Mouse (Mus musculus) 416B (cell line): Measurements from ENCODE around the gene Scn10a.

Source experiments
- DNase-seq: peaks from one replicate; pipeline ENCODE4 v3.0.0; 2011; ENCODE audit warnings: low read depth

Gene Scn10a

DNA sequence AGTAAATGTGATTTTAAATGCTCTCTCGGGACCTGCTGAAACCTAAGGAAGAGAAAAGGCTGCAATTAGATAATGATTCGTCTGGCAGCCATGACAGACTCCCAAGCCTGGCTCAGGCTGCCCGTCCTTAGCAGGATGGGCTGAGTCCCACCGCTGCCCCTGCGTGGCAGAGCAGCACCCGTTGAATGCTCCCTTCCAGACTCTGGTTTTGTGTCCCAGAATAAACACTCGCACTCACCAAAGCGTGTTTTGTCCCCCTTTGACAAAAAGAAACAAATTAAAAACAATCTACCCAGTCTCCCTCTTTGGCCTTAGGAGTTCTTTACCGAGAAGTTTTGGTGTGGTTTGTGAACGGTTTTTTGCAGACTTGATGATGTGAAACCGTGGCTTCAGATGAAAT lies at the start of gene Scn10a:
Gene Scn10a (minus strand): TSS at position 101 of the 400 bp plus-strand sequence.
- DNase-seq: no peak

DNA sequence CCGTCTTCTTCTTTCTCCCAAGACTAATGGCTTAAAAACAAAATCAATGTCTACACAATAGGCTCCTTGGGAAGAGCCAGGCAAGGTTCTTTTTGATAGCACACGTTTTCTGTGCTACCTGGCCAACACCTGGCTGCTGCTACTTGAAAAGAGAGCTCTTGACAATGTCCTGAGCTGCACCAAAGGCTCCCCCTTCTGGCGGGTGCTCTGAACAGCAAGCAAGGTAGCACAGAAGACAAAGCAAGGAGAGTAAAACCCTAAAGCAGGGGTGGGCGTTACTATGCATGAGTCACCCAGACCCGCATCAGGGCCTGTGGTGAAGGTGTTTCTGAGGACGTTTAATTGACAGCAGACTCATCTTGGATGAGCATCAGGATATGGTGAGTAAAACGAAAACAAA lies 49.5 kb upstream of the Scn10a start:
- peak; percentile 49 for DNase-seq

DNA sequence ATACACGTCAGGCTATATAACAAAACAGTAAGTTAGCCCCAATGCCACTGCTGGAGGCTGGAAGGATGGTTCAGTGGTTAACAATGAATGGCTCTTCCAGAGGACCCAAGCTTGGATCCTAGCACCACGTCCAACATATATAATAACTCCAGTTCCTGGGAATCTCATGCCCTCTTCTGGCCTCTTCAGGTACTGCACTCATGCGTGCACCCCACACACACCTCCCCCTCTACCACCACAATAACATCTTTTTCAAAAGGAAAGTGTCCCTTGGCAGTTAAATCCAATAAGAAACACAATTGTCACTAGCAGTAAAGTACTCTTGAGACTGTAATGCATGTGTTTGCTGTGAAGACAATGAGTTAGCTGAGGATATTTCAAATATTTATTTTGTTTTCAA lies 41.1 kb upstream of the Scn10a start:
- no peak for DNase-seq

DNA sequence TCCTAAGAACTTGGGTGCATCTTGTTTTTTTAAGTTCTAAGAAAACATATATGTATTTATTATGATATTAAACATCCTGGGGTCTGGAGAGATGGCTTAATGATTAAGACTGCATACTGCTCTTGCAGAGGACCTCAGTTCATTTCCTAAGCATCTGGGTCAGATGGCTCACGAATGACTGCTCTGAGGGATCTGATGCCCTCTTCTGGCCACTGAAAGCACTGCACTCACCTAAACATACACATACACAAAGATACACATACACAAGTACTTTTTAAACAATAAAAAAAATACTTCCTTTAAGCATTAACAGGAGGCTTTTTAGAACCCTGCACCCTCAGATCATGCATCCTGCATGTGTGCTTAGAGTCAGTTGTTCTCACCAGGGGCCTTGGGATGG lies 40.3 kb upstream of the Scn10a start:
- DNase-seq: no peak

DNA sequence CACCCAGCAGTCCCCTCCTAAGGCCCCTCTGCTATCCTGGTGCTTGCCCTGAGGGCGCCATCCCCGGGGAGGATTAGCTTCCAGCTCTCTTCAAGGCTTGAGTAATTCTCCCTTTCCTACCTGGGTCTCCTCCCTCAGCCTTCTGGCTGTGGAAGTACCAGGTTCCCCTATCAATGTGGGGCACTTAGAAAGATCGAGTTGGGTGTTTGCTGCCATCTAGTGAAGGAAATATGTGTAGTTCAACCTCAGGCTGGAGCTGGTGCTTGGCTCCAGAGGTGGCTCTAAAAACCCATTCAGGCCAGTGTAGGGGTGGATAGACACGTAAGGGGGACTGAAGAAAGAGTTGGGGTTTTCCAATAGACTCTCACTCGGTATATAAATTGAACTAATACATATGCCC lies 32.4 kb upstream of the Scn10a start:
- peak; percentile 62 for DNase-seq

DNA sequence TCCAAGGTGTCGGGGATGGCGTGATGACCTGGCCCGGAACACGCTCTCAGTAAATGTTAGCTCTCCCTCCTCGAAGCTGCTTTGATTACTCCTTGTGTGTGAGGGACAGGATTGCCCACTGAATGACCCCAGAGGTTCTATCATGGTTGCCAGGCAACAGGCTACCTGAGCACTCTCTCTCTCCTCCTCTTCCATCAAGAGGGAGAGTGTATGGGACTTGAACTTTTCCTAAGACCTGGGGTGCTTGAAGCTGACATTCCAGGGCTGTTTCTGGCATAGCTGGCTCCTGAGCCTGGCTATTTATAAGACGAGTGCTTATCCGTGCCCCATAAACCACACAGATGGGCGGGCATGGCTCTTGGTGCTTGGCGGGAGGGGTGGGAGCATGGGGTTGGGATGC lies 30.0 kb upstream of the Scn10a start:
- no peak for DNase-seq

DNA sequence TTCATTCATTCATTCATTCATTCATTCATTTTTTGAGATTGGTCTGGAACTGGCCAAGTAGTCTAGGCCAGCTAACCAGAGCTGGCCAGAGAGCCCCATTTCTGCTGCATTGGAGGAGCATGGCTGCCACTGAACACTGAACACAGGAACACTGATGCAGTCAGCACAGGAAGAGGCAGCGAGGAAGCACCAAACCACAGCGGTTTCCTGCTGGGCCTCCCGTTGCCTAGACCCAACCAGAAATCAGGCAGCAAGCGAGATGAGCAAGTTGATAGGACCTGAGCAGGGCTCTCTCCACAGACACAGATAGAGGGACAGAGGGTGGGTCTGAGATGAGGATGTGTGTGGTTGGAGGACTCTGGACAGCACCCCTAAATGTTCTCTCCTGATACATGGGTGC lies 24.8 kb upstream of the Scn10a start:
- peak; percentile 87 for DNase-seq

DNA sequence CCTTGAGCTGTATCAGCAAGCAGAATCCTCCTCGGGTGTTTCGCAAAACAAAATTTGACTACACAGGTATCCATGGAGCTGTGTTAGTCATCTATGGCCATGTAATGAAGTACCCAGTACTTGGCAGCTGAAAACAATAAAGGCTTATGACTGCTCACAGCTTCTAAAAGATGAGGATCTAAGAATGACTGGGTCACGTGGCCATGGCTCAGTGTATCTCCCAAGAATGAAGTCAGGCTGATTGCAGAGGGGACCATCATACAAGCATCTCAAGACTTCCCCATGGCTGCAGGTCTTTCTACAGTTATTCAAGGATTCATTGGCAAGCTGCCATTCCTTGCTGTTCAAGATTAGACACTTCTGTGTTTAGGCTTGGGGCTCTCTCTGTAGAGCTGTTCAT lies 24.2 kb upstream of the Scn10a start:
- DNase-seq: no peak

DNA sequence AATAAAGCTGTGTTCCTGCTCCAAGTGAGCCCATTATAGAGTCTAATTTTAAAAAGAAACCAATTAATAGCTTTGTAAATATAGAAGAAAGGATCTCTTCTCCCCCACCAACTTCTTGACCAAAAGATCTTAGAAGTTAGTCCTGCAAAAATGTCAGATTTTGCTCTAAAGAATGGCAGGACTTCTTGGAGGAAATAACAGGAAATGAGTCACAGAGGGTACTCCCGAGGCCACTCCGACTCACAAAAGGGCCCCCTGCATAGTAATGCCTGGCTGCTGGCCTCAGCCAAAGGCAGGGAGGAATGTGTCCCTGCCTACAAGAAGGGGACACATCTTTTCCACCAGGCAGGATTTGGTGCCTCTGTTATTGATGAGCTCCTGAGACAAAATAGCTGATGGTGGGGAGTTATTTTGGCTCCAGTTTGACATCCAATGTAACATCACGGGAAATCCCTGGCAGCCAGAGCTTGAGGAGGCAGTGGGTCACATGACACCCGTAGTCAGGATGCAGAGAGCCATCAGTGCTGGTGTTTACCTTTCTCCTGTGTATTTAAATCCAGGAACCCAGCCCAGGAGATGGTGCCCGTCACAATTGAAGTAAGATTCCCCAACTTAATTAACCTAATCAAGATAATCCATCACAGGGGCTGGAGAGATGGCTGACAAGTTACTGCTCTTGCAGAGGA lies 22.1 kb upstream of the Scn10a start:
- peak; percentile 53 for DNase-seq

DNA sequence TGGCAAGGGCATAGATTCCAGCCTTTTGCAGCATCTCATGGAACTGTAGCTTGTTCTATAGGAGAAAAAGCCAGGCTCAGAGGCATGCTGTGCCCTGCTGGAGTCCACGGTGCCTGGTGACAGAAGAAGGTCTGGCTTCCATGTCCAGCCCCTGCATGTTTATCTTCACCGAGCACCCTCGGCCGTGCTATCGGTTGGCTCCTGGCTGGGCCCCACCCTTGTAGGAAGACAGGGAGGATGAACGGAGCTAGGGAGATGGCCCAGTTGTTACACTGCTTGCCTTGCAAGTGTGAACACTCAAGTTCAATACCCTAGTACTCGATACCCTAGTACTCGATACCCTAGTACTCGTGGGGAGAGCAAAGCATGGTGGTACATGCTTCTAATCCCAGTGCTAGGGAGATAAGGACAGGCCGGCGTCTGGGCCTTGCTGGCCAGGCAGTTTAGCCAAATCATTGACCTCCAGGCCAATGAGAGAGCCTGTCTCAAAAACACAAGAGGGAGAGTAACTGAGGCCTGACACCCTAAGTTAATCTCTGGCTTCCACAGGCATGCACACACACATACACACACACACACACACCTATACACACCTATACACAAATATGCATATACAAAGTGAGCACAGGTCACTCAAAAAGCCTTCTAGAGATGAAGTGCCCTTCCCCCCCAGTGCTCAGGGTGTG lies 9.4 kb upstream of the Scn10a start:
- DNase-seq: no peak

DNA sequence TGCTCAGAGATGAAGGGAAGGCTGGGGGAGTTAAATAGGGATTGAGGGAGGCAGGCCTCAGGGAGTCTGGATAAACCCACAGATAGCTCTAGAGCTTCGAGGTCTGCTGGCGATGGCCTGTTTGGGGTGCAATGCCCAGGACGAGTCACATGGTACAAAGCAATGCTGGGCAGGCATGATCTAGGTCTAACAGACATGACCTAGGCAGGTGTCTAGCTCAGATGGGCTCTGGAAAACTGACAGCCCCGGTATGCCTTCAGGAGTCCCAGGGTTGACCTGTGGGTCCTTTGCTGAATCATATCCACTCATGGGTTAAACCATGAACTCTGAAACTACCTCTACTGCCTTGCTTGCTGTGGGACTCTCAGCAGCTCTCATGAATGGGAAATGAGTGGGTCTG lies 7.9 kb upstream of the Scn10a start:
- DNase-seq: no peak

DNA sequence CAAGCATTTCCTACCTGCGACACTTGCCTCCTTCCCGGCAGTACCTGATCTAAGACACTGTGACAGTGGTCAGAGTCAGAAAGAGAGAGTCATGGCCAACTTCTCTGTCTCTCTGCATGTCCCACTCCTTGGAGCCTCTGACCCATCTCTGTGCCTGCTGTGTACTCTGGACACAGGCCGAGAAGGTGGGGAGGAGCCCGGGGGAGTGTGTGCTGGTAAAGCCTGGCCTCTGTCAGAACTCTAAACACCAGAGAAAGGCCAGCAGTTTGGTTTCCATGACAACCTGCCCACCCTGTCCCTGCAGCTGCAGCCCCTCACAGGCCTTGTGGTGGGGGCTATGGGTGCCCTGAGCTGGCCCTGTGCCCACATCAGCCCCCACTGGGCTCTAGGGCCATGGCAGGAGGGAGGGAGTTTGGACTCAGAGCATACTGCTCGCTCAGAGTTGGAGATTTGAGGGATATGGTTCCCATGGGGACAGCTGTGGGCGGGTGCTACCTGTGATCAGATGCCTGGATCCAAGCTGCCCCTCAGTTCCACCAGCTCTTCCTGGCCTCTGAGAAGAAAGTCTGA lies 6.3 kb upstream of the Scn10a start:
- no peak for DNase-seq

DNA sequence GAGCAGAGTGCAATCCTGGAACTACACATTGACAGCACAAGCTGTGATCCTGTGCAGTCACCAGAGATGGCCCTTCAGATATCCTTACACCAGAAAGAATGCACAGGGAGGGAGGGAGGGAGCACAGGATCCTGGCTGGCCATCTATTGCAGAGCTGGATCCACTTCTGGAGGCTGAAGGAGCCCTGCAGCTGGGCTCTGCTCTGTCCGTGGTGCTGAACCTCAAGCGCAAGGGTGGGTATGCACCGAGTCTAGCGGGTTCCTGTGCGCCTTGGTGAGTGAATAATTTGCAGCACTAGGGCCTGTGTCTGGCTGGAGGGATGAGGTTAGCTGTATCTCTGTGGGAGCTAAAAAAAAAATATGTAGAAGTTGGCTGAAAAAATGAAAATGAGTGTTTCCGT lies 12.4 kb downstream of the Scn10a start:
- DNase-seq: peak; percentile 45

DNA sequence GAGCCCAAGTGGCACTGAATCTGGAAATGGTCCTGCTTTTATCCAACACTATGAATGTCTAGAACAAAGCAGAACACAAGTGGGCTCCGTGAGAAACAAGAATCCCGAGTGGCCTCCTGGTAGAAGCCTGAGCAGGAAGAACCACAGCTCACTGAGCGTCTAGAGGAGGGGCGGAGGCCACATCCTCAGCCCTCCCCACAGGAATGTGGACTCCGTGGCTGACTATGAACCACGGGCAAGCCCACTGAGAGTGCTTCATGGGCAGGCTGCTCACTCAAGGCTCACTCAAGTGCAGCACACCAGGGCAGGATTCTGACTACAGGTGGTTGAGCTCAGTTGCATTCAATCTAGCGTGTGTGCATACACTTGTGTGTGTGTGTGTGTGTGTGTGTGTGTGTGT lies 27.6 kb downstream of the Scn10a start:
- DNase-seq: no peak

DNA sequence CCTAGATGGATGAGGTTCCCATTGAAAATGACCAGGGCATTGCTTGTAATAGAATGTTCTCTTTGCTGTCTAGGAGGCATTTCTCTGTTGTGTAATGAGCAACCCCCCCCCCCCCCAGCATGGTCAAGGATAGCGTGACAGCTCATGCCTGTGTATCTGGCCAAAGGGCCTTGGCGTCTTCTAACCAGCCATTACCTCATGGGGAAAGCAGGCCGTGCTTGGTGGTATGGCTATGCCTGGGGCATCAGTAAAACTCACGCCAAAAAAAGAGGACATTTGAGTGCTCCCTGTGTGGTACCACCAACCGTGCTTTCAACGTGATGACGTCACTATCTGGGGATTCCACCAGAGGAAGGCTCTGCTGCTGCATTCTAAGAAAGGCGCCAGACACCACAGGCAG lies 28.1 kb downstream of the Scn10a start:
- no peak for DNase-seq

DNA sequence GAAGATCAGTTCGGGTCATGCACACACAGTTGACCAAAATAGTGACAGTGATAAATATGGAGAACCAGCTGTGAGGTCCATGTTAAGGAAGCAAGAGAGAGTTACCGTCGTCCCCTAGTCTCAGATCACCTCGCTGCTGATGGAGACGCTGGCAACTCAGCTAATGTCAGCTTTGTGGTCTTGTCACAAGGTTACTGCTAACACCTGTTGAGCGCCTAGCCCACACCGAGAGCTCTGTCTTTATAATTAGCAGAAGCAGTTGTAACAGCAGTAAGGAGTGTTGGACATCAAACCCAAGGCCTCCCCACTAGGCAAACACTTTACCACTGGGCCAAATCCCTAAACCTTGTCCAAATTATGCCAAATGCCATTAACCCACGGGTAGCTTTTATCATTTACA lies 31.2 kb downstream of the Scn10a start:
- DNase-seq: no peak

DNA sequence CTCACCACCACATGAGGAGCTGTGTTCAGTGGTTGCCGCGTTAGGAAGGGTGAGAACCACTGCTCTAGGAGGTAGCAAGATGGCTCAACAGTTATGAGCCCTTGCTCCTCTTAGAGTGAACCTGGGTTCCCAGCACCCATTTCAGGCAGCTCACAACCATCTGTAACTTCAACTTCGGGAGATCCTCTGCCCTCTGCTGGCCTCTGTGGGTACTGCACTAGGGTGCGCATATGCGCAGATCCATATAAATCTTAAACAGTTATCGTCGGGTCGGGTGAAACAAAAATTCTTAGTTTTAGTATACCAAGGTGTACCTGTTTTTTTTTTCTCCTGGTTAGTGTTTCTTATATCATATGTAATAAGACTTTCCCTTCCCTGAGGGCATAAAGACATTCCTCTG lies 32.9 kb downstream of the Scn10a start:
- DNase-seq: peak; percentile 6

DNA sequence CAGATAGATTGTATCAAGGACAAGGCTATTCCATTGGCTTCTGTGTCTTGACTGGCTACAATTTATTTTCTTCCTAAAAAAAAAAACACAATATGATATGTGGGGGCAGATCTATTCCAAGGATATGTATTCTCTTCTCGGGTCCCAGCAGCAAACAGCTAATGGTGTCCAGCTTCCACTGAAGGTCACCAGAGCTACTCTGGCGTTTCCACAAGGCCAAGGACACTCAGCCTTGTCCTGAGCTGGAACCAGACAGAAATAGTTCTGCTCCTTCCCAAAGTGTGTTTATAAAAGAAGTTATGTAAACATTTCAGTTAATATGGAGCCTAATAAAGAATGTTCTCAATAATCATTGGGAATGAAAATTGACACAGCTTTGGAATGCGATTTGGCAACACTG lies 38.2 kb downstream of the Scn10a start:
- no peak for DNase-seq

DNA sequence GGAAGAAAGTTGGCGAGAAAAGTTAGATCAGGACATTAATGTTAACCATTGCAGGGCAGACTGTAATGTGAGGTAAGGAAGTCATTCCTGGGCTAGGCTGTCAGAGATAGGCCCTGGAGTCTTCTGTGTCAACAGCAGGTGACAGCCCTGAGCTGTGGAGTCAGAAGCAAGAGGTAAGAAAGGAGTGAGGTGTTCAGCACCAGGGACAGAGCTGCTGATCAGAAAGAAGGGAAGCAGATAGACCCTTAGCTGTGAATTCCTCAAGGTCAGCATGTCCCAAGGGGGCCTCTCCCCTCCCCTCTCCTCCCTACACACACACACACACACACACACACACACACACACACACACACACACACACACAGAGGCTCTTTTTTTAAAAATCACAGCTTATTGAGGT lies 55.0 kb downstream of the Scn10a start:
- DNase-seq: peak; percentile 21

DNA sequence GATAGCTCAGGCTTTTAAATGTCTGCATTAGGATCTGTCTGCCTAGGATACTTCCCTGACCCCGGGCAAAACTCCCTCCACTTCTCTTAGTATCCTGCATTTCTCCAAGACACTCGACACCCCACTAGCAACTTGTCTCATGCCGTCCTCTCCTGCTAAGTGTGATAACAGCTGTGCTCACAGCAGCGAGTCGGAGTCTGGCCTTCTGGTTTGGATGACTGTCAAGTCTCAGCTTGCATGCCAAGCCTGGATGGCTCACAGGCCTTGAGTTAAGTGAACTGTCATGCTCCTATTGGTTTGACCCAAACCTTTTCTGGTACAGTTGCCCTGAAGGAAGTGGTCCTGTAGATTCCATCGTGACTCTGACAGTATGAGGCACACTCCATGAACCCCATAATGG lies 63.0 kb downstream of the Scn10a start:
- DNase-seq: no peak

DNA sequence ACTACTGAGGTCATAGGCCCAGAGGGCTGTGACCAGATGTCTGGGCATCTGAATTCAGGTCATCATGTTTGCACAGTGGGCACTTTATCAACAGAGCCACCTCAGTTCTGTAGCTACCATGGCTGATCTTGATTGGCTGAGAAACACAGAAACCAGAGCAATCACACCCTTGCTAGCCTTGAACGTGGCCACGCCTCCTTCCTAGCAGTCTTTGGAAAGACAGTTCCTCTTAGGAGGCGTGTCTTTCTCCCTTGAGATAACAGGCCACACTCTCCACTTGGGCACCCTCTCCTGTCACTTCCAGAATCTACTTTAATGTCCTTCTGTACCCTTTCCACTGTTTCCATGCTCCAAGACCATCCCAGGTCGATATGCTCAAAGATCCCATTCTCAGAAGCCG lies 65.4 kb downstream of the Scn10a start:
- DNase-seq: peak; percentile 4

DNA sequence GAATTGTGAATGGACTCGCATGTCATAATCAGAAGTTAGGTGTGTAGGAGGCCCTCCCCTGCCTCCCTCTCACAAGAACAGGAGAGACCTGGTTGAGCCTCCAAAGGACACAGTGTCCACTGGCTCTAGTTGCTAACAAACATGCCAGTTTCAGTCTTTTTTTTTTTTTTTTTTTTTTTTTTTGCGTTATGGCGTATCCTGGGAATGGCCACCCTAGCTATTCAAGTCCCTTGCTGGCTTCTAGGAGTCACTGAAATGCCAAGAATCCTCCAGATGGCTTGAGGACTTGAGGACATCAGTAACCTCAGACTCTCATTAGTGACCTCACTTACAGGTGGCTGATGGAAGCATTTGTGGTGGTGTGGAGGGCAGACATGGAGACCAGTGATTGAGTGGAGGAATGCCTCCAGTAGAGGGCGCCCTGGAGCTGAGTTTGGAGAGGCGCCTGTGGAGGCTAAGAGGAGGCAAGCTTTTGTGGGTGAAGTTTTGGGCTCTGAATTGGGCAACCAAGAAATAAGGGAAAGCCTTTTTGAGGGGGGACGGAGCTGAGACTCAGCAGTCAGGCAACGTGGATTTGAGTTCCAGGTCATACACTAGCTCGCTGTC lies 72.1 kb downstream of the Scn10a start:
- DNase-seq: peak; percentile 59

DNA sequence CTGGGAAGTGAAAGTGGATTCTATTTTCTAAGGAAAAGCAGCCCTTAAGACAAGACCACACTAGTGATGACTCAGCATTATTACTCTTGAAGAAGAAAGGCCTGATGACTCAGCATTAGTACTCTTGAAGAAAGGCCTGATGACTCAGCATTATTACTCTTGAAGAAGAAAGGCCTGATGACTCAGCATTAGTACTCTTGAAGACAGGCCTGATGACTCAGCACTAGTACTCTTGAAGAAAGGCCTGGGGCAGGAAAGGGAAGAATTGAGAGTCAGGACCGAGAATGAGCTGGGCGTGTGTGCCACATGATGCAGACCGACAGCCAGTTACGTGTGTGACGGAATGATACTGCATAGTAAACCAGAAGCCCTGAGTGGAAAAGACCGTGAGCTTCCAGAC lies 77.1 kb downstream of the Scn10a start:
- peak; percentile 59 for DNase-seq
